Mouse (Mus musculus) retina, postnatal 1 day (tissue): ENCODE data around the gene Gm14781.
"Not testable (repeated sequence)": the region's sequence is repeated elsewhere in the genome, so short reads cannot be mapped to it uniquely, and the experiment has no call there.

Source experiments
- DNase-seq: peaks from one replicate; pipeline ENCODE4 v3.0.0-alpha.2; 2012

Gm14781 gene

GRCm38 (mm10) chrX:91631894-91632293 is at the start of gene Gm14781:
TSS of gene Gm14781 (plus strand) at chrX:91632194.
- not testable (repeated sequence) for DNase-seq

GRCm38 (mm10) chrX:91654964-91655575 is 23.1 kb downstream of the Gm14781 start:
- DNase-seq = not testable (repeated sequence)
